Mouse (Mus musculus) left cerebral cortex, postnatal 14 days (tissue): ENCODE measurements around the gene F11r. TPM values are rescaled to one million over a fixed set of nuclear protein-coding genes. Genes with fewer than 3 reads are reported as not detected.
A peak's percentile ranks its signal among the peaks of the same experiment; 100 is the strongest.

ENCODE experiments used
- DNase-seq, 2 experiments: peaks; one replicate each; pipeline ENCODE4 v3.0.0; 2021 to 2022; ENCODE audit warnings: low spot score in 2 of 2, mixed read lengths in 1 of 2
- intact Hi-C: fragments of 180-260 bp; cut with DNase I; formaldehyde crosslinking; loops from one replicate; pipeline ENCODE4 v1.15.1; 2025
- total RNA-seq, 2 experiments: library from RNA; stranded (reverse); gene quantifications; 2 replicates each; pipeline ENCODE4 v1.2.3; 2021

F11r gene
- total RNA-seq, 2 experiments from 2014 or later: 7.4 to 8.3 TPM

- intact Hi-C loops: no loop called here
Observed at GRCm38 (mm10) chr1:171435288-171435814, 2.0 kb upstream of the F11r start.

GRCm38 (mm10) chr1:171435974-171436373, 1.4 kb upstream of the F11r start:
- DNase-seq: no peak
- intact Hi-C loops: no loop called here

More at GRCm38 (mm10) chr1:171435288-171435814, 2.0 kb upstream of the F11r start:
- DNase-seq: no peak

GRCm38 (mm10) chr1:171438014-171438670, 807 bp downstream of the F11r start:
- DNase-seq: no peak
- intact Hi-C loops: no loop called here

GRCm38 (mm10) chr1:171439072-171439471, 1.7 kb downstream of the F11r start:
- DNase-seq: no peak
- intact Hi-C loops: no loop called here

GRCm38 (mm10) chr1:171440025-171440725, 2.8 kb downstream of the F11r start:
- peak in 1 of 2 experiments; percentile 40 for DNase-seq
- intact Hi-C loops: no loop called here

- intact Hi-C loops: no loop called here
- no peak for DNase-seq
Observed at GRCm38 (mm10) chr1:171441466-171442412, 4.4 kb downstream of the F11r start.

GRCm38 (mm10) chr1:171442413-171442760, 5.1 kb downstream of the F11r start:
- intact Hi-C loops: no loop called here
- no peak for DNase-seq

GRCm38 (mm10) chr1:171445050-171445449, 7.7 kb downstream of the F11r start:
- intact Hi-C loops: no loop called here
- no peak for DNase-seq

- no peak for DNase-seq
- intact Hi-C loops: no loop called here
Observed at GRCm38 (mm10) chr1:171446854-171447253, 9.5 kb downstream of the F11r start.

- DNase-seq: no peak
- intact Hi-C loops: no loop called here
Observed at GRCm38 (mm10) chr1:171447692-171448091, 10.4 kb downstream of the F11r start.

- DNase-seq: no peak
- intact Hi-C loops: no loop called here
Observed at GRCm38 (mm10) chr1:171450062-171450461, 12.7 kb downstream of the F11r start.

GRCm38 (mm10) chr1:171451001-171451400, 13.7 kb downstream of the F11r start:
- intact Hi-C loops: no loop called here
- DNase-seq: no peak

GRCm38 (mm10) chr1:171452522-171452921, 15.2 kb downstream of the F11r start:
- DNase-seq: no peak
- intact Hi-C loops: no loop called here

- DNase-seq: no peak
- intact Hi-C loops: no loop called here
Observed at GRCm38 (mm10) chr1:171452923-171453322, 15.6 kb downstream of the F11r start.

GRCm38 (mm10) chr1:171454926-171455325, 17.6 kb downstream of the F11r start:
- intact Hi-C loops: no loop called here
- DNase-seq: no peak

- DNase-seq: no peak
- intact Hi-C loops: no loop called here
Observed at GRCm38 (mm10) chr1:171457568-171457967, 20.2 kb downstream of the F11r start.

- DNase-seq: peak in 1 of 2 experiments; percentile 31
- intact Hi-C loops: no loop called here
Observed at GRCm38 (mm10) chr1:171459791-171460190, 22.5 kb downstream of the F11r start.

- intact Hi-C loops: no loop called here
- no peak for DNase-seq
Observed at GRCm38 (mm10) chr1:171460551-171461503, 23.5 kb downstream of the F11r start.

GRCm38 (mm10) chr1:171463133-171463532, 25.8 kb downstream of the F11r start:
- no peak for DNase-seq
- intact Hi-C loops: no loop called here
